Mouse (Mus musculus): ENCODE measurements around the gene Cacna2d2.
A peak's percentile ranks its signal among the peaks of the same experiment; 100 is the strongest.

Cacna2d2 gene

DNA sequence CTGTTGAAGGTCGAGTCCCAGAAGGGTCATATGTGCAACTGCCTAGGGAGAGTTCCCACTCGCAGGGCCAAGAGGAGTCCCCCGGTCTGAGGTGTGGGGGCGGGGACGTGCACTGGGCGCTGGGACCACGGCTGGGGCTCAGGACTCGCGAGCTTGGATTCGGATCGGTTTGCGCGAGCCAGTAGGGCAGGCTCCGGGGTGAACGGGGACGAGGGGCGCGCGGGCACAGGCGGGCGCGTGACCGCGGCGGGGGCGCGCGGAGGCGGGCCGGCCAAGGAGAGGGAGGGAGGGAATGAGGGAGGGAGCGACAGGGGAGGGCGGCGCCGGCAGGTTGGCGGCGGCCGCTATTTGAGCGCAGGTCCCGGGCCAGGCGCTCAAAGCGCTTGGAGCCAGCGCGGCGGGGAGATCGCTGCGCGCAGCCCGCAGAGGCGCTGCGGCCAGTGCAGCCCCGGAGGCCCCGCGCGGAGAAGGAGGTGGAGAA lies at the start of gene Cacna2d2:
TSS of gene Cacna2d2 (plus strand) at position 122 of the 481 bp plus-strand sequence.
- peak; percentile 71 for DNase-seq (ENCODE audit: low spot score)

DNA sequence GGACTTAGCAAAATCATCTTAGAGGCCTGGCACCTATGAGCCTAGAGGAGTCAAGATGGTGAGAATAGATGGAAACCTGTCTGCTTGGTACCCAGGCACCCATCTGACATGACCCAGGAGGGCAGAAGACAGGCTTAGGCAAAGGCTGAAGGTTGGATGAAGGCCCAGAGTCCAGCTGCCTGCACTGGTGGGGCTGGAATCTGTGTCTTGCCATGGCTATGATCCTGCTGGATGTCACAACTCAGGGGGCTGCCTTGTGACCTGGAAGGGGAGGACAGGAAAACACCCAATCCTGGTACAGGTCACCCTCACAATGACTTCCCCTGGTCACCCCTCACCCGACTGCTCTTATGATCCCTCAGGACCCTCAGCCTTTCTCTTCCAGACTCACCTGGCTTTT lies 44.6 kb upstream of the Cacna2d2 start:
- no peak for DNase-seq (ENCODE audit: low spot score)

DNA sequence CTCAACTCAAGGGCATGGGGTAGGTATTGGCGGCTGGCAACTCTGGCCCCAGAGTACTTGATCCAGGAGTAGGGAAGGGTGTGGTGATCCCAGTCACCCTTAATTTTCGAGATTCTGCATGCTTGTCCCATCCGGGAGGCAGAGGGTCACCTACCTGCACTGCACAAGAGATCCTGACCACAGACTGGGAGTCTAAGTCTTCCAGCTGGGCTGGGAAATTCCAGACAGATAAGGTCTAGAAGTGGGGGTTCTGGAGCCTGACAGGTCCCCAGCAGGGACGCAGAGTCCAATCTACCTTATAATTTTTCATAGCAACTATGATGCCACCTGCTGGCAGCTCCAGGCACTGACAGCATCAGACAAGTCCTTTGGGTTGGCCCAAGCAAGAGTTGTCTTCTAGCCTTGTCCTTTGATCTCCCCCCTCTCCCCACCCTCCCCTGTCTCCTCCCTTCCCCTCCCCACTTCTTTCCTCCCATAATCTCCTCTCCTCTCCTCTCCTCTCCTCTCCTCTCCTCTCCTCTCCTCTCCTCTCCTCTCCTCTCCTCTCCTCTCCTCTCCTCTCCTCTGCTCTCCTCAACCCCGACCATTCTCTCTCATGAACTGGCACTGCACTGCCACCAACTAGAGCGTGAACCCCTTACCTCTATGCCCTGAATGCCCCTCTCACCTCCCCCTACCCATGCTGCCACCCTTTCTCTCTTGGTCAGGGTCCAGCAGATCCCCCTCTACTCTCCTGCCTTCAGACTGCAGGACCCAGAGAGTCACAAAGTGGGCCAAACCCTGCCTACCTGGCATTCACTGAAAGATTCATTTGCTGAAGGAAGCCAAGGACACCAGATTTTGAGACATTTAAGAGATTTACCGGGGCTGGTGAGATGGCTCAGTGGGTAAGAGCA lies 43.3 kb upstream of the Cacna2d2 start:
- DNase-seq (ENCODE audit: low spot score): peak; percentile 80

DNA sequence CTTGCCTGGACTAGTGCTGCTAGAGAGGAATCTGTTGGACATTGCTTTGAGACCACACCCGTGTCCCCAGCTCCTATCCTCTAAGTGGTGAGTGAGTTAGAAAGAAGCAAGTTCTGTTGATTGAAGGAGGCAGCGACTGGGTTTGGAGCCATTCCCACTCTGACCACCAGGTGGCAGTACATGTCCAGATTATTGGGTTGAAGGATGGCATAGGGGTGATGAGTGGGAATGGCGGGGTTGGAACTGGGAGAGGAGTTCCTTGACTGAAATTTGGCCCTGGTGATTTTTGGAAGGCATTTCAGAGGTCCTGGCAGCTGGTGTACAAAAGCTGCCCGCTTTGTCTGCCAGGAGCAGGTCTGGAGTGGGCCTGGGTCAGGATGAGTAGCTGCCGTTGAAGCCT lies 41.8 kb upstream of the Cacna2d2 start:
- peak; percentile 89 for DNase-seq (ENCODE audit: low spot score)

DNA sequence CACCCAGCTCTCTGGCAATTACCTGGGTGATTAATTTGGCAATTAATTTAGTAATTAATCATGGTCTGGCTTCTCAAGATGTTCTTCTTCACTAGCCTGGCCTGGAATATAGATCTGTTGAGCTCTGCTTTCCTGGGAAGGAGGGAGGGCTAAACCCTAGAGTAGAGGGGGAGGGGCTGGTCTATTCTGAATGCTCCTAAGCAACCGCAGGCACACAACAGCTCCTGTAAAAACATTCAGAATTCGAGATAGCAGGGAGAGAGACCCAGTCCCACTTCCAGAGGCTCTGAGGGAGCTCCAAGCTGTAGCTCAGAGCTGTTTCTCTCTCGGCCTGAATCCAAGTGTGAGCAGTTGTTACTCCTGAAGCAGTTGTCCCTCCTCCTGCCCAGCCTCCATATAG lies 38.4 kb upstream of the Cacna2d2 start:
- DNase-seq (ENCODE audit: low spot score): peak; percentile 49

DNA sequence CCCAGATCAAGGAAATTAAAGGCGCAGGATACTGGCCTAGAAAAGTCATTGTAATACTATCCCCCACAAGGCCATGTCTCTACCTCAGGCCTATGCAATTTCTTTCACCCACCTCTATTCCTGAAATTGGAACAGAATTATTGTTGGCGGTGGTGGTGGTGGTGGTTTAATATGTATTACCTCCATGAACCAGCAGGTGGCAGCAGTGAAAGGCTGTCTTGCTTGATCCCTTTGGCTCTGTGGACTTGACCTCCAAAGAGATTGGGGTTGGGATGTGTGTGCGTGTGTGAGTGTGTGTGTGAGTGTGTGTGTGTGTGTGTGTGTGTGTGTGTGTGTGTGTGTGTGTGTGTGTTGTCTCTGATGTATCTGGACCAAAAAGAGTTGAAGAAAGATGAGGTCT lies 32.8 kb upstream of the Cacna2d2 start:
- peak; percentile 86 for DNase-seq (ENCODE audit: low spot score)

DNA sequence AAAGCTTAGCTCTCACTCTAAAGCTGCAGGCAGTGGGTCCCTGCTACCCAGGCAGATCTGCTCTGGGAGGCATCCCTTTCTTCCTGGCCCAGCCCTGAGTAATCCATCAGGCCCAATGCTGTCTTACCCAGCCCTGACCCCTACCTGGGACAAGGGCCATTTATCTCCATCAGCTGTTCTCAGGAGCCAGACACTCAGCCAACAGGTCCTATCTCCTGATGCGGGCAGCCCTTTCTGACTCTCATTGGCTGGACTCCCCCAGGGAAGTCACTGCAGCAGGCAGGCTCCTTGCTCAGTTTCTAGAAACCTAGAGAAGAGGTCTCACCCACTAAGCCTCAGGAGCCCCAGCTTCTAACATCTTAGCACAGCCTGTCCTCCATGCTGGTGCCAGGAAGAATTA lies 31.1 kb upstream of the Cacna2d2 start:
- no peak for DNase-seq (ENCODE audit: low spot score)

DNA sequence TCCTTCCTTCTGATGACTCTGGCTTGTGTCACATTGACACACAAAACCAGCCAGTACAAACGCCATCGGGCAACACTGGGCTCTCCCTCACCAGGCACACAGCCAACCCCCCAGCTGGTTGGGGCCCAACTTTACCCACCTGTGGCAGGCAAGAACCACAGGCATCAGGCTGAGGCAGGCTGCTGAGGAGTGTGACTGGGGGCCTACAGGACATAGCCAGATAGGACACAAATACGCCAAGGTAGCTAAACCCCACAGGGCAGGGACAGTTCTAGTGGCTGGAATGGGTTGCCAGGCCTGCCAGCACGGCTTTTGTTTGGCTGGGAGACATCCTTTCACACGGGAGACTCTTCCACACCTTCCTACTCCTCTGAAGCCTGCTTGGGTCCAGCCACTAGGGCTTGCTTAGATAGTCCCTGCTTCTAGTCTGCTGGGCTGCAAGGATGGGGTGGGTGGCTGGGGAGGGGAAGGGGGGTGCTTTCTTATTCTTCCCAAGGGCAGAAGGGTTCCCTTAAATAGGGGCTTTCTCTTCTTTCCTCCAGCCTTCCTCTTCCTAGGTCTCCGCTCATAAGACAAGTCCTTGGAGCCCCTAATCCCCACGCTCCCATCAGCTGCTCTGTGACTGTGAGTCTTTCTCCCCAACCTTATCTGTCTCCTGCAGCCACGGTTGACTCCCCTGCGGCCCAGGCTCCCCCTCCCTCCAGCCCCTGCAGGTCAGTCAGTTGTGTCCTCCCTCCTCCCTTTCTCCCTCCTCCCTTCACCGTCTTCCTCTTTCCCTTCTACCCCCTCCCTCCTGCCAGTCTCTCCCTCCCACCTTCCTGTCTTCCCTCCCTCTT lies 29.9 kb upstream of the Cacna2d2 start:
- DNase-seq (ENCODE audit: low spot score): peak; percentile 21

DNA sequence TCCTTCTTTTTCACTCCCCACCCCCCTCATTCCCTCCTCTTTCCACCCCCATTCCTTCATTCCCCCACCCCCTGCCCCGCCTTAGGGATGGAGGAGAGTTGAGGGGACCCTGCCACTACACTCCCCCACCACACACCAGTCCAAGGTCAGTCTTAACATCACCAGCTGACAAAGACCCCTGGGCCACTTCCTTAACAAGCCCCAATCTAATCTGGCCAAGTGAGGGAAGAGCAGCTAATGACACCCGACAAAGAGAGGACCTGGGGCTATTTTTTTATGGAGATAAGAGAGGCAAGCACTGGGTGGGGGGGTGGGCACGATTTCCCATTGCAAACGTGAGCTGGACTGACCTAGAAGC lies 29.3 kb upstream of the Cacna2d2 start:
- DNase-seq (ENCODE audit: low spot score): no peak

DNA sequence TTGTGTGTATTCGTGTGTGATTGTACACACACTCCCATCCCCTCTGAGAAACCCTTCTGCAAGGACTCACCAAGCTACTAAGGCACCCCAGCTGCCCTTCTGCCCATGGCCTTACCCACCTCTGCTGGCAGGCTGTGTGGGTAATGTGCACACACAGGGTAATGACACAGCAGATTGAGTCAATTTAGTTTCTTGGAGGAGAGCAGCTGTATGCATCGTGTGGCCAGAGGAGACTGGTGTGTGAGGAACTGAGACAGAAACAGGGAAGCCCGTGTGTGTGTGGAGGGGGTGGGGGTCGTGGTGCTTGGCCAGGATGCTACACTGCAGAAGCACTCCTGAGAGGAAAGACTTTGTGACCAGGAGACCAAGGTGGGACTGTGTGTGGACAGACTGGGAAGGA lies 27.0 kb upstream of the Cacna2d2 start:
- no peak for DNase-seq (ENCODE audit: low spot score)

DNA sequence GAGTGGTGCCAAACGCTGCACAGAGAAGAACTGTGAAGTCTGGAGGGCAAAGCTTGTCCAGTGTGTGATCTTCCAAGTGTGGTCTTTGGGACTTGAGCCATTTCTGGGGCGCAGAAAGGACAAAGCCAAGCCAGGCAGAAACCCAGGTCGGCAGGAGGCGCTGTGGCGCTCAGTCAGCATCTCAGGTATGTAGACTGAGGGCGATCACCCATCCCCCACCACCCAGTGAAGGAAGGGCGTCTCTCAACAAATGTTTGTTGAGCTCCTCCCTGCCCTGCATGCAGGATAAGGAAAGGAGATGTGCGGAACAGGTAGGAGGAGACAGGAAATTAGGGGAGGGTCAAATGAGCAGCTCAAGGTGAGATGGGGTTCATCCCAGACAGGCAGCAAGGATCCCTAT lies 24.8 kb upstream of the Cacna2d2 start:
- DNase-seq (ENCODE audit: low spot score): peak; percentile 56

DNA sequence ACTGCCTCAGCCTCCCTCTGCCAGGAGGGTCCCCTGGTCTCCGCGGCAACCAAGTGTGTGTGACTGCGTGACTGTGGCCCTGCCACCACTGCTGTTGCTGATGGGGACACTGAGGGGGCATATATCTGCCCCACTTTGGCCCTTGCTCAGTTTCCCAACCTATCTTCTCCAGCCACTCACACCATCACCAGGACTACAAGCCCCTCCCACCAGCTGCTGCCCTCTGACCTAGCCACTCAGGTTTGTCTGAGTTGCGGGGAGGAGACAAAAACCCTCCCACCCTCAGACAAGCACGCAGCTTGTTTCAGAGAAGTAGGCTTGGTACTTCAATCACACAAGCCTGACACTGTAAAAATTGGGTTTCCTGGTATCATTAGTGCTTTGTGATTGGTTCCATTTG lies 24.0 kb upstream of the Cacna2d2 start:
- peak; percentile 43 for DNase-seq (ENCODE audit: low spot score)

DNA sequence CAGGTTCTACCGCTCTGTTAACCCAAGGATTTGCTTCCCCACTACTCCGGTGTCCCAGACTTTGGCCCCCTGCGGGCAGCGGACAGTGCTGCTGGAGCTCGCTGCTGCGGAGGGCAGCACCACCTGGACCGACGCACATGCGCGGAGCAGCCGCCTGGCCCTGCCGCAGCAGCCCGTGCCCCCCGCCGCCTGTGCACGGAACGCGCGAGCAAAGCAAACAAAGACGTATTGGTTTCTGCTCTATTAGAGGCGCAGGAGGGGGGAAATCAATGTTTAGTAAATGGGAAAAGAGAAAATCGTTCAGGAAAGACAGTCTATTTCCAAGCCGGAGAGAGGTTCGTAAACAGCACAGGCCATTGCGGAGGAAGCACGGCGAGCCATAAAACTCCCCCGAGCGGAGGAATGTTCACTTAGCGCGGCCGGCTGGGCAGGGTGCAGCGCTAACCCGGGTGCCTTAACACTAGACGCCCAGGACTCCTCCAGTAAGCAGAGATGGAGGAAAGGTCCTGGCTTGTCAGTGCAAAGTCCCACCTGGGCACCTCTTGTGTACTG lies 21.4 kb upstream of the Cacna2d2 start:
- peak; percentile 56 for DNase-seq (ENCODE audit: low spot score)

DNA sequence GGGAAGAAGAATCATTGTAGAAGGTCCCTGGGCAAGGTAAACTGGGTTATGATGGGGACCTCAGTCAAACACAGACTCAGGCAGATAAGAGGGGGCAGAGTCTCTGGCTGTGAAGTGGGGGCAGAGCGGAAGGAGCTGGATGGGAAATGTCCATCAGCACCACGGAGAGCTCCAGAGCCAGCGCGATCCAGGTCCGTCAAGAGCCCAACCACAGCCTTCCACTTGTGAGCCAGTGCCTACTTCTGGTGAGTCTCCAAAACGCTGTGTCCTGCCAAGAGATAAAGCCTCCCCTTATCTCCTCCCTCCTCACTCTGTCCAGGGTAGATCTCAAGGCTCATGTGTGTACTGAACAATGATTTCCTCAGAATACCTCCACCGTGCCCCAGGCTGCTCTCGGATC lies 17.7 kb upstream of the Cacna2d2 start:
- peak; percentile 75 for DNase-seq (ENCODE audit: low spot score)

DNA sequence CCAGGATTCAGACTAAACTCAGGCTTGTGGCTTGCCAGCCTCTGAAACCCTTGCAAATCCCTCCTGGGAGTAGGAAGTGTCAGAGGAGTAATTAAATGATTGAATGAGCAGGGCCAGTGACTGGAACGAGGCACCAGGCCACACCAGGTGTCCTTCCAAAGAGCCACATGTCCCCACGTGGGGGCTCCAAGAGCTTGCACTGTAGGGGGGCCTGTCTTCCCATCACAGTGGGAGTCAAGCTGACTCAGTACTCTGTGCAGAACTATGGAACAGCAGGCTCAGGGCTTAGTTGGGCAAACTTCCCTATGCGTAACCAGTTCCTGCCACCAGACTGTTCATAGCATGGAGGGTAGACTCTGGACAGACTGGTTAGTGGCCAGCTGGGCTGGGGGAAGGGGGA lies 15.0 kb upstream of the Cacna2d2 start:
- DNase-seq (ENCODE audit: low spot score): no peak

DNA sequence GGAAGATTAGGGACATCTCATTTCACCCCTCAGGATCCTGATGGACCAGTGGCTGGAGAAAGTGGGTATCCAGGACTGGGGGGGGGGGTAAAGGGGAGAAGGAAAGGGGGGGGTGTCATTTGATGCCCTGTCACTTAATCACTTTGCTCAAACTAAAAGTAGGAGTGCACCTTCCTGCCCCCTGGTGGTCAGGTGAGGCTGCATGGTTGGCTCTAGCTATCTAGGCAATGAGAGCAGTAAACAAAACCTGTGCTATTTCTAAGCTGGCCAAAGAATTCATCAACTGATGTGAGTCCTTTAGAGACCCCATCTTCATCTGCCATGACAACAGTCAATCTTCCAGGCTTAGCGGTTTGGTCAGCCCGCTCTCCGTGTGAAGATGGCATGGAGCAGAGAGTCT lies 12.7 kb upstream of the Cacna2d2 start:
- DNase-seq (ENCODE audit: low spot score): no peak

DNA sequence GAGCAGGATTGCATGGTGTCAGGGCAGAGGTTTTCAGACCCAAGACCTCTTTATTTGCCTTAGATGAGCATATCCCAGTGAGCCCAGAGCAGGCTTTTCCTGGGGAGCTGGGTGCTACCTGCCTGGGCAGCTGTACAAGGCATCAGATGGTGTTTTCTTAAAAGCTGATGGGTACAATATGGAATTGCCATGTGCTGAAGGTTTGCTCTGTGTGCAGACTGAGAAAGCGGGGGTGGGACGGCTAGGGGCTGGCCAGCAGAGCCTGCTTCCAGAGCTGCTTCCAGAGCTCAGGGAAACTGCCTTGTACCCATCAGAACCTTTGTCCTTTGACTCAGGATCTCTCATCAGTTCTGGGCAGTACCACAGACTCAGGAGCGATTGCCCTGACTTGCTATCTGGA lies 11.7 kb upstream of the Cacna2d2 start:
- no peak for DNase-seq (ENCODE audit: low spot score)

DNA sequence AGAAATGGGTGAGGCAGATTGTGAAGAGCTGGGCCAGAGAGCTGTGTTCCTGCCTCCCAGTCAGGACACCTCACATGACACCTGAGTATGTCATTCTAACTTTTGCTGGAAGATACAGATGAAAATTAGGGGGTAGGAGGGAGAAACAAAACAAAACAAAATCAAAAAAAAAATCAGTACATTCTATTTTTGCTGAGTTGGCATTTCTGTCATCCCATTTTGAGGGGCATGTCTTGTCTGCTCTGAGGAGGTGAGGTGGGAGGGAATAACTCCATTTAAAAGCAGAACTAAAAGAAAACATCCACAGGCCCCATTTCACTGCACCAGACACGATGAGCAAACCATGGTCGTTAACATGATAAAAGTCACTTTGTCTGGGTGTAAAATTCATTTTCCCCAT lies 11.1 kb upstream of the Cacna2d2 start:
- DNase-seq (ENCODE audit: low spot score): no peak

DNA sequence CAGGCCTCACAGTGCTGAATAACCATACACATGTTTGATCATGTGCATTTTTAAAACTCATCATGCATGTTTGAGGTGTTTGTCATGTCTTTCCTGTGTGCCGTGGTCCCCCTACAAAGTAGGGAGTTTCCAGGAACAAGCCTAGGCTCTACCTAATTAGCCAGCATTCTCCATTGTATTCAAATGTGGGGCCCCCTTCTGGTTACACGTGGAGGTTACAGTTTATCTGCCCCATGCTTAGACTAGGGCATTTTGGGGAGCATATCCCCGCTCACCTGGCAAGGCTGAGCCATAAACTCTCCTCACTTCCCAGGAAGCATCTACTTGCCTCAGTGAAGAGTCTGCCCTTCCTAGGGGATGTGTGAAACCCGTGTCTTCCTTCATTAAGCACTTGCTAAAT lies 3.0 kb upstream of the Cacna2d2 start:
- no peak for DNase-seq (ENCODE audit: low spot score)

DNA sequence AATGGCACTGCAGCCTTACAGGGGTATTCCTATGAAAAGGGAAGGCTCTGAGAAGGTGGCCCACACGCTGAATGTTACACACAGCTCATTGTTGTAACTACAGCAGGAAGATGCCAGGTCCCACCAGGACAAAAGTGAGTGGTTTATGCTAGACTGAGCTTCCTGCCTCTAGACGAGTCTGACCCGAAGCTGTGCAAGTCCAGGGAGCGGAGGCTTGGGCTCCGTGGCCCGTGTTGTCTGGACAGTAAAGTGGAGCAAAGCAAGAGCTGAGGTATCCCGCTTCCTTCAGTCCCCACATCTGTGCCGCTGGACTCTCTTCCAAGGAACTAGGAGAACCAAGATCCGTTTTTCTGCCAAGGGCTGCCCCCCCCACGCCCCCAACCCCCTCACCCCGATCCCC lies 444 bp upstream of the Cacna2d2 start:
- no peak for DNase-seq (ENCODE audit: low spot score)

DNA sequence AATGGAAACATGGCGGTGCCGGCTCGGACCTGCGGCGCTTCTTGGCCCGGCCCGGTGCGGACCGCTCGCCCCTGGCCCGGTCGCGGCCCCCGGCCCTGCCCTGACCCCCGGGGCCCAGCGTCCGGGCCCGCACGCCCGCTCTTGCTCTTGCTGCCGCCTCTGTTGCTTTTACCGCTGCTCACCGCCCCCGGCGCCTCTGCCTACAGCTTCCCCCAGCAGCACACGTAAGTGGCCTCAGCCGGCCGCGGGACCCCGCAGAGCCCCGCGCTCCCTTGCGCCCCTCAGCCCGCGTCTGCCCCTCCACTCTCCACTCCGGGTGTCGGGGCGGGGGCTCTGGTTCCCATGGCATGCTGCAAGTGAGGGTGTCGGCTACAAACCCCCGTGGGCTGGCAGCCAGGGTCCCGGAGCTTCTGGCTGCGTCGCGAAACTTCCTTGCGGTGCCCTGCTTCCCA lies 674 bp downstream of the Cacna2d2 start:
- DNase-seq (ENCODE audit: low spot score): peak; percentile 58

DNA sequence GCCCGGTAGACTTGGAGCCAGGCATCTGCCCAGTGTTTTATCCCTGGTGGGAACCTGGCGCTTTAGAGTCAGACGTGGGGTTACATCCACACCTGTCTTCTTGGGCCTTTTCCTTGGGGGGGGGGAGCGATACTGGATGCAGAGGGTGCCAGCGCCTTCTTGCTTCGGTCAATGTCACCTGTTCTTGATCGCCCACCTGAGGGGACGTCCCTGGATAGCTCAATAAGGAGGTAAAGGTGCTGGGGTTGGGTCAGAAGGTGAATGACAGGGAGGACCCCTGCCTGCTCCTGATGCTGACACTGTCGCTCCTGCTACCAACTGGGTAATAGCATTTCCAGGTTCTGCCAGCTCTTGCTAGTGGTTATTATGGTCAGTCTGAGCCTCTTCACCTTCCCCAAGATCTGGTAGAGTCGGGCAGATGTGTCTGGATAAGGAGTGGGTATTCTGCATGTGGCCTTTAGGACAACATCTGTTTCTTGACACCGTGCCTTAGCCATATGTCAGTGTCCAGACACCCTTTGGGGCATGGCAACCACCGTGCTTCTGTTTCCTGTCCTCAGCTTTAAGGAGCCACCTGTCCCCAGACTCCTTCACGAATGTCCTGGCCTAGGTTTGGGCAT lies 1.4 kb downstream of the Cacna2d2 start:
- no peak for DNase-seq (ENCODE audit: low spot score)

Data from embryo, embryonic 10.5 days (tissue).